In genomic region chr5:28402756-28403155, GRCm38 (mm10) we compare ENCODE assay signal across 25 mouse cellular contexts.
A peak's percentile ranks its signal among the peaks of the same experiment; 100 is the strongest.
DNase-seq lines count a peak whose midpoint lies in the region; ATAC-seq and TF ChIP-seq lines count a peak whose summit lies in the region.
"Had no signal": no experiment of that assay in that cellular context is flagged by ENCODE, and none has a peak within 500 bp of the region (broad histone marks: within the 10 kb centered on the region; RNA-seq: fewer than 3 reads in every experiment).

No protein-coding gene starts in this region.

- no peak overlapping the region for H3K27ac ChIP-seq in gastrocnemius, adult 2 months
- H3K27ac ChIP-seq: embryonic facial prominence, embryonic 15.5 days; hindbrain, embryonic 15.5 days; kidney, postnatal 0 days; neural tube, embryonic 13.5 days; stomach, embryonic 15.5 days had no signal

- no peak for TF ChIP-seq CTCF in gastrocnemius, adult 2 months (IDR thresholded peaks at IDR 0.05)

- ATAC-seq in inflammation-experienced regulatory T-cells, adult 6 months, result peak; percentile 93
- ATAC-seq: intestine, postnatal 0 days; liver, postnatal 0 days; Patski had no signal

- DNase-seq in spleen, postnatal 36 days (ENCODE audit: low spot score in 2 of 2), result peak; percentile 10 to 12
- no peak for DNase-seq in spleen, adult 12 weeks (ENCODE audit: low spot score)
- DNase-seq in thymus, postnatal 10 days (ENCODE audit: low spot score in 2 of 2), result peak; percentile 31 to 44
- no peak for DNase-seq in layer of hippocampus, adult 8-10 months (ENCODE audit: low spot score in 2 of 2)
- DNase-seq in gastrocnemius, adult 2 months, result no peak
- no peak for DNase-seq in kidney, adult 9 months
- DNase-seq: adrenal gland, postnatal 14 days; B cell, adult 2 months; cerebellum, adult 11 months; cerebellum, postnatal 25 days; gastrocnemius, postnatal 10 days; heart, adult 18-20 months; heart, postnatal 4 days; liver; liver, postnatal 0 days; lung, postnatal 14 days; right cerebral cortex, postnatal 14 days had no signal

- intact Hi-C loops in gastrocnemius, adult 2 months (cut with DNase I), result loop anchor here (10.0 kb wide), 1 partner anchor 398 kb away; no protein-coding TSS in a partner anchor

- no peak overlapping the region for H3K4me3 ChIP-seq in gastrocnemius, adult 2 months
- H3K4me3 ChIP-seq: embryonic facial prominence, embryonic 15.5 days; hindbrain, embryonic 15.5 days; neural tube, embryonic 13.5 days; stomach, embryonic 15.5 days had no signal

Comparison
In these comparisons a context has a peak if more than half of its experiments do, and no peak if none do; other contexts are left out.
1. DNase-seq: peak in spleen, postnatal 36 days (2 of 2) and thymus, postnatal 10 days (2 of 2); none in spleen, adult 12 weeks (single experiment), layer of hippocampus, adult 8-10 months (0 of 2), gastrocnemius, adult 2 months (single experiment) and kidney, adult 9 months (single experiment).